Mouse (Mus musculus) mature B cell (primary cell): Measurements from ENCODE around the gene Ipmk.
"Not testable (repeated sequence)": the region's sequence is repeated elsewhere in the genome, so short reads cannot be mapped to it uniquely, and the experiment has no call there.

Experiments
- in situ Hi-C: fragments of 300-500 bp; cut with MboI; formaldehyde crosslinking; loops from 2 replicates; pipeline ENCODE4 v1.14.3; 2019

The Ipmk gene

GRCm38 (mm10) chr10:71371881-71372280 lies 24.3 kb downstream of the Ipmk start:
- in situ Hi-C loops: no loop called here

- in situ Hi-C loops: no loop called here
Observed at GRCm38 (mm10) chr10:71373706-71374105, 26.1 kb downstream of the Ipmk start.

- in situ Hi-C loops: no loop called here
Observed at GRCm38 (mm10) chr10:71376014-71376413, 28.5 kb downstream of the Ipmk start.

GRCm38 (mm10) chr10:71380406-71380805 lies 32.8 kb downstream of the Ipmk start:
- in situ Hi-C loops: no loop called here

GRCm38 (mm10) chr10:71381471-71382033 lies 34.0 kb downstream of the Ipmk start:
- in situ Hi-C loops: no loop called here

GRCm38 (mm10) chr10:71382109-71382508 lies 34.5 kb downstream of the Ipmk start:
- in situ Hi-C loops: no loop called here

GRCm38 (mm10) chr10:71382858-71383551 lies 35.4 kb downstream of the Ipmk start:
- in situ Hi-C loops: no loop called here

- in situ Hi-C loops: not testable (repeated sequence)
Observed at GRCm38 (mm10) chr10:71383552-71383924, 36.0 kb downstream of the Ipmk start.

GRCm38 (mm10) chr10:71384159-71385044 lies 36.8 kb downstream of the Ipmk start:
- in situ Hi-C loops: no loop called here

GRCm38 (mm10) chr10:71389311-71389710 lies 41.7 kb downstream of the Ipmk start:
- in situ Hi-C loops: no loop called here

- in situ Hi-C loops: no loop called here
Observed at GRCm38 (mm10) chr10:71398383-71399145, 51.0 kb downstream of the Ipmk start.

GRCm38 (mm10) chr10:71399399-71399798 lies 51.8 kb downstream of the Ipmk start:
- in situ Hi-C loops: no loop called here

GRCm38 (mm10) chr10:71399987-71400386 lies 52.4 kb downstream of the Ipmk start:
- in situ Hi-C loops: loop anchor here (5.0 kb wide), 1 partner anchor 78 kb away; no protein-coding TSS in a partner anchor

GRCm38 (mm10) chr10:71400818-71401646 lies 53.5 kb downstream of the Ipmk start:
- in situ Hi-C loops: loop anchor here (5.0 kb wide), 1 partner anchor 79 kb away; no protein-coding TSS in a partner anchor

- in situ Hi-C loops: loop anchor here (5.0 kb wide), 1 partner anchor 81 kb away; no protein-coding TSS in a partner anchor
Observed at GRCm38 (mm10) chr10:71403638-71404037, 56.1 kb downstream of the Ipmk start.

GRCm38 (mm10) chr10:71405523-71406217 lies 58.1 kb downstream of the Ipmk start:
- in situ Hi-C loops: no loop called here

GRCm38 (mm10) chr10:71409948-71410347 lies 62.4 kb downstream of the Ipmk start:
- in situ Hi-C loops: no loop called here

GRCm38 (mm10) chr10:71413401-71413800 lies 65.8 kb downstream of the Ipmk start:
- in situ Hi-C loops: no loop called here

GRCm38 (mm10) chr10:71421531-71421930 lies 74.0 kb downstream of the Ipmk start:
- in situ Hi-C loops: no loop called here
